Mouse (Mus musculus) heart, adult 2 months (tissue): ENCODE measurements around the gene Sh3kbp1.

Experiments
- CTCF ChIP-seq: fragments of 200-600 bp; IDR thresholded peaks from 2 replicates; pipeline ENCODE4 v1.8.1; 2022; ENCODE audit warnings: antibody characterized with exemption, mild to moderate bottlenecking, moderate library complexity
- EP300 ChIP-seq: fragments of 200-500 bp; IDR thresholded peaks from 2 replicates; pipeline ENCODE4 v1.6.1; 2011; ENCODE audit warnings: low read depth, low read length, control low read depth; ENCODE audit not compliant: insufficient read depth

DNA sequence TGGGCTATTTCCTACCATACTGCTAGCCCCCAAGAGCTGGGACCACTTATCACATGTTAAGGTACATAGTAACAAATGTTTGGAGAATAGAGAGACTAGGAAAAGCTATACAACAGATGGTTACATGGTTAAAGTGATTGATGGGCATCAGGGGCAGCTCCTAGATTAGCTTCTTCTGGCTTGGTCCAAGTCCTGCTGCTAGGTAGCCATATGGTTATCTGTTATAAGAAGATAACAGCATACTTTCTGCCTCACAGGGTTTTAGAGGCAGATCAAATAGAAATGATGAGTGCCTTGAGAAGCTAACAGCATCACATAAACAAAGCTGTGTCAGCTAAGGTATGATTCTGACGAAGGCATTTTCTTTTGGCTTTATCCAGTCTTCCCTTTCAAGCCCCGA, 334.3 kb downstream of the Sh3kbp1 start:
- no peak for TF ChIP-seq CTCF
- no peak for TF ChIP-seq EP300
